Mouse (Mus musculus) fat pad, adult 2 months (tissue): ENCODE data around the gene Ip6k1.
A peak's percentile ranks its signal among the peaks of the same experiment; 100 is the strongest.

Experiments used
- DNase-seq: peaks from one replicate; pipeline ENCODE4 v3.0.0-alpha.2; 2011; ENCODE audit warnings: low read depth, low spot score; ENCODE audit errors: extremely low read depth

The Ip6k1 gene

GRCm38 (mm10) chr9:108023216-108023615, 20.9 kb downstream of the Ip6k1 start:
- no peak for DNase-seq

GRCm38 (mm10) chr9:108026584-108026983, 24.3 kb downstream of the Ip6k1 start:
- no peak for DNase-seq

GRCm38 (mm10) chr9:108027867-108028266, 25.6 kb downstream of the Ip6k1 start:
- DNase-seq, result no peak

DNA sequence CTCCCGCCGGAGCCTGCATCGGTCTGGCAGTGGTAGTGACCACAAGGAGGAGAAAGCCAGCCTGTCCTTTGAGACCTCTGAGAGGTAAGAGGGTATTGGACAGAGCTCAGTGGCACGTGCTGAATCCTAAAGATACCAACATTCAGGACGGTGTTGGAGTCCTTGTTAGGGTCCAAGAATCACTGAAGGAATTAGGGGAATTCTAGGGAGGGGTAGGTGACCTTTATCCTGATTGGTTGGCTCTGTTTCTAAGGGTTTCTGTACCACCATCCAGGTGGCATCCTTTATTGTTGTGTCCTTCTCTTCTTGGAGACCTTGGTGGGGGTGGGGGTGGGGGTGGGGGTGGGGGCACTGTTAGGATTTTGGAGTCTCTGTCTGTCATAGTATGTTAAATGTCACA, 29.8 kb downstream of the Ip6k1 start:
- no peak for DNase-seq

- no peak for DNase-seq
Observed at GRCm38 (mm10) chr9:108035331-108036156, 33.2 kb downstream of the Ip6k1 start.

GRCm38 (mm10) chr9:108044751-108045492, 42.6 kb downstream of the Ip6k1 start:
- no peak for DNase-seq

DNA sequence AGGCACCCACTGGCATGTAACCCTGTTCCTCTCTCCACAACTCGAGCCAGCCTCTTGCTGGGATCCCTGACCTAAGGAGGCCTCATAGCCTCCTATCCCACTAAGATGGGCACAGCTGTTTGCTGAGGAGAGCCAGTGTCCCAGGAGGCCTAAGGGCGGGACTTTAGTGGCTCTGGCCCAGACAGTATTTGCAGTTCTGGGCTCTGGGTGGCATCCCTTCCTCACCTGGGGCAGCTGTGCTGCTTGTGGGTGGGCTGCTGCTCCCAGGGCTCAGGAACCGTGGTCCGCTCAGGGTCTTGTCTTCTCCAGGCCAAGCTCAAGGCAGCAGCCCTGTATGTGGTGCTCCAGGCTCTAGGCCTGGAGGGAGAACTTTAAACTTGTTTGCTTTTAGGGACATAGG, 44.3 kb downstream of the Ip6k1 start:
- no peak for DNase-seq

DNA sequence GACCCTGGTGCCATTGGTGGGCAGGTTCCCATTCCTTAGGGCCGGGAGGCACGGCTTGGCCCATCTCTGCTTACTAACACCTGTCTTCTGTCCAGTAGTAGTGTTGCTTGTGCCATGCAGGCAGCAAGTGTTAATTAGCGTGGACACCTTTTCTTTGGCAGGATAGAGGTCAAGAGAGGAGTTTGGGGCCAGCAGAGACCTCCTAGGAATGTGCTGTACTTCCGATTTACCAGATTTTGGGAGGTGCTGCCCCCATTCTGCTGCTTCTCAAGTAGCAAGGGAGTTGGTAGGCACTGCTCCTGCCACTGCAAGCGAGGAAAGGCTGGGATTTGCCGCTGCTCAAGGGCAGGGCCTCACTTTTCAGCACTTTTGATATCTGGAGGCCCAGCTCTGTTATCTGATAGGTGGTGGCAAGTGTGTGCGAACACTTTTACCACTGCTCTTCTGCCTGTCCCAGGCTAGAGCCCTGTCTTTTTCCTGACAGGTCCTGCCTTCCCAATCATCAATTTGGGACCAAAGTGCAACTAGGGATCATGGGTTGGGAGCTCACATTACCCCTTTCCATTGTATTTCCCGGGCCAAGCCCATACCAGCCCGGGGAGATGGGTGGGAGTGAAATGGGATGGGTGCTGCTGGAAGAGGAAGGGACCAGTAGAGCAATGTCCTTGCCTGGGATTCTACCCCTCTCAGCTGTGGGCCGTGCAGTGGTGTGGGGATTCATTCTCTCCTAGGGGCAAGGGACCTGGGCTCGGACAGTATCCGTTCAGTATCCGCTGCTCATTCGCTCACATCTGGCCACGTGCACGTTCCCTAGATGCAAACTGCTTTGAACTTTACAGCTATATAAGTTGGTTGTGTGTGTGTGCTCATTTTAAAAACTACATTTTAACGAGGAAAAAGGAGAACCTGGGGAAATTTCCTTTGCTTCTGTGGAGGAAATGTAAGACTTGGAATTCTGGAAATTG, 45.6 kb downstream of the Ip6k1 start:
- no peak for DNase-seq

DNA sequence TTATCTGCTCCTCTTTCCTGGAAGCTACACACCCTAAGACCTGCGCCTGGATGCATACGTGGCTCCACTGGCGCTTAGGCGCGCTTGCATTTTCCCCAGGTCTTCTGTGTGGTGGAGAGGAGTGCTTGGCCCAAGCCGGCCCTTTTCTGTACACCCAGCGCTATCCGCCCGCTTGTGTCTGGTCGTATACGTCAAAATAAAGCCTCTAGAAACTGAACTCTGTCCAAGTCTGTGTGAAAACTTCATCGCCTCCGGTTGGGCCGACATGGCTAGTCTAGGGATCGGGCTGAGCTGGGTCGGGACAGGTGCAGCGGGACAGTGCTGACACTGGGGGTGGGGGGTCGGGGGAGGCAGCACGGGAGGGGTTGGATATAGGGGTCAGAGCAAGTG, 46.3 kb downstream of the Ip6k1 start:
- no peak for DNase-seq

DNA sequence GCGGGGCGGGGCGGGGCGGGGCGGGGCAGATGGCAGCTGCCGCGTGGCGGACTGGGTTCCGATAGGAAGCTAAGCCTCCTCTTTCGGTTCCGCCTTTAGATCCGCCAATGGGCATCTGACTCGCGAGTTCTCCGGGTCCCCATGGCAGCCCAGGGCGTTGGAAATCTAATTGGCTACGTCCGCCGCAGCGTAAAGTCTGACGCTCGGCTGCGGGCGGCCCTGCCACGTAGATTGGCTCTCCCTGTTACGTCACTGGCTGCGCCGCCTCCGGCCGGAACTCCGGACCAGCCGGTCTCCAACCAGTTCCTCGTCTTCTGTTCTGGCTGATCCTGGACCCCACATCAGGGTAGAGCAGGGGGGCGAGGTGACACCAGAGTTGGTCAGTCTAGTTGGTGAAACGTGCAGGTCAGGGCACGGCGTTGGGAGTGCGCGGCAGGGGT, 46.7 kb downstream of the Ip6k1 start, which contains the start of gene Gmppb:
TSS of gene Gmppb (plus strand) at position 227 of the 440 bp plus-strand sequence.
- peak; percentile 82 for DNase-seq

DNA sequence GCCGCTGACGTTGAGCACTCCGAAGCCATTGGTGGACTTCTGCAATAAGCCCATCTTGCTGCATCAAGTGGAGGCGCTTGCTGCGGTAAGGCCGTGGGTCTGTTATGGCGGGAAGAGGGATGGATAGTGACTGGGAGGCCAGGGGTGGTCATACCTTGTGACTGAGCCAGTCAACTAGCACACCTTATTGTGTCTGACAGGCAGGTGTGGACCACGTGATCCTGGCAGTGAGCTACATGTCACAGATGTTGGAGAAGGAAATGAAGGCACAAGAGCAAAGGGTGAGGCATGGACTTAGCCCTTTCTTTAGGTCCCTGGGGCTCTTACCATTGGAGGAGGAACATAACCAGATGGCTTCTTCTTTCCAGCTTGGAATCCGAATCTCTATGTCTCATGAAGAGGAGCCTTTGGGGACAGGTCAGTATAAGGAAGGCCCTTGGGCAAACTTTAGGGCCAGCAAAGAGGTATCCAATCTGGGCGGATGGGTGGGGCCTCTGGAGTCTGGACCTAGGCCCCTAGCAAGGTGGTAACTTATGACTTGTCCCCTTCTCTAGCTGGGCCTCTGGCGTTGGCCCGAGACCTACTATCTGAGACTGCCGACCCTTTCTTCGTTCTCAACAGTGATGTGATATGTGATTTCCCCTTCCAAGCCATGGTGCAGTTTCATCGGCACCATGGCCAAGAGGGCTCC, 47.4 kb downstream of the Ip6k1 start:
- no peak for DNase-seq

GRCm38 (mm10) chr9:108051184-108051930, 49.1 kb downstream of the Ip6k1 start:
- DNase-seq, result no peak

- DNase-seq, result no peak
Observed at GRCm38 (mm10) chr9:108051931-108052220, 49.6 kb downstream of the Ip6k1 start.

DNA sequence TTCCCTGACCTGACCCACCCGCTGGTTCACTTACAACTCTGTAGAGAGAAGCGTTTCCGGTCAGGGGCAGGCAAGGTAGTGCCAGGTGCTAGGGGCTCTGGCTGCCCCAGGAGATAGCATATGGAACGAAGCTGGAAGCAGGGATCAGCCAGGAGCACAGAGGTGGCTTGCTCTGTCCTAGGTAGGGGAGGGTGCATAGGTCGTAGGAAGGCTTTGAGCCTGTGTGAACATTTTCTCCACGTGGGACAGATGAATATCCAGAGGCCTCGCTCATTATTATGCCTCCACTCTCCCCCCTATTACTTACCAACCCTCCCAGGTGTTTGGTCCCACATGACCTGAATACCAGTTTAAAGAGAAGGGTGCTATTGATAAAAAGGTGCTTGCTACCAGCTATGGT, 50.1 kb downstream of the Ip6k1 start:
- no peak for DNase-seq

DNA sequence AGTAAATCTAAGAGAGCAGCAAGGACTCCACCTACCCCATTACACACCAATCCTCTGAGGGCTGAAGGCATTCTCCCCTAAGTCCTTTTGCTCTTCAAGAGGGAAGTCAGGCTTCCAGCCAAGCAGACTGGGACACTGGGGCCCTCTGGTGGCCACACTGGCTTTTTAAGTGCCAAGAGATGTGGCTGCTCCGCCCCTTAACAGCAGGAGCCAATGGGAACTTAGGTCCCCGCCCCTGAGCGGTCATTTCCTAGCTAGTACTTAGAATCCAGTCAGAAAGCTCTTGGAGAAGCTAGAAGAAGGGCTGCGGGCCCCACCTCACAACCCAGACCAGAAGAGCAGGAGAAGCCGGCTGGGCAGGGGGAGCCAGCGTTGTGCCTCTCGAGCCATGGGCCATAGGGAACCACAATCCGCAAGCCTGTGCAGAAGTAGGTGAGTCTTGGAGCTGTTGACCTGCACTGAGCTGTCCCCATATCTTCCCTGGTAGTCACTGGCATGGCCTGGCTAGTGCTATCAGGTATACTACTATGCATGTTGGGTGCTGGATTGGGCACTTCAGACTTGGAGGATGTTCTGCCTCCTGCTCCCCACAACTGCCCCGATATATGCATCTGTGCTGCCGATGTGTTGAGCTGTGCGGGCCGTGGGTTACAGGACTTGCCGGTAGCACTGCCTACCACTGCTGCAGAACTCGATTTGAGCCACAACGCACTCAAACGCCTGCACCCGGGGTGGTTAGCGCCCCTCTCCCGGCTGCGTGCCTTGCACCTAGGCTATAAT, 50.8 kb downstream of the Ip6k1 start, which contains the start of gene Amigo3:
TSS of gene Amigo3 (plus strand) at position 275 of the 780 bp plus-strand sequence.
- peak; percentile 59 for DNase-seq

- DNase-seq, result no peak
Observed at GRCm38 (mm10) chr9:108053665-108054225, 51.4 kb downstream of the Ip6k1 start.

DNA sequence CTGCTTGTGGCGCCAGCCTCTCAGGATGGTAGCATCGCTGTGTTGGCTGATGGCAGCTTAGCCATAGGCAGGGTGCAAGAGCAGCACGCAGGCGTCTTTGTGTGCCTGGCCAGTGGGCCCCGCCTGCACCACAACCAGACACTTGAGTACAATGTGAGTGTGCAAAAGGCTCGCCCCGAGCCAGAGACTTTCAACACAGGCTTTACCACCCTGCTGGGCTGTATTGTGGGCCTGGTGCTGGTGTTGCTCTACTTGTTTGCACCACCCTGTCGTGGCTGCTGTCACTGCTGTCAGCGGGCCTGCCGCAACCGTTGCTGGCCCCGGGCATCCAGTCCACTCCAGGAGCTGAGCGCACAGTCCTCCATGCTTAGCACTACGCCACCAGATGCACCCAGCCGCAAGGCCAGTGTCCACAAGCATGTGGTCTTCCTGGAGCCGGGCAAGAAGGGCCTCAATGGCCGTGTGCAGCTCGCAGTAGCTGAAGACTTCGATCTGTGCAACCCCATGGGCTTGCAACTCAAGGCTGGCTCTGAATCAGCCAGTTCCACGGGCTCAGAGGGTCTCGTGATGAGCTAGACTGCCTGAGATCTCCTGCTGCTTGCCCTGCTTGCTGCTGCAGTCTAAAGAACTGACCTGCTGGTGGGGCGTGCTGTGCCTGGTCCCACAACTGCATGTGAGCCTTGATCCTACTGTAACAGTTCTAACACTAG, 52.2 kb downstream of the Ip6k1 start:
- no peak for DNase-seq

DNA sequence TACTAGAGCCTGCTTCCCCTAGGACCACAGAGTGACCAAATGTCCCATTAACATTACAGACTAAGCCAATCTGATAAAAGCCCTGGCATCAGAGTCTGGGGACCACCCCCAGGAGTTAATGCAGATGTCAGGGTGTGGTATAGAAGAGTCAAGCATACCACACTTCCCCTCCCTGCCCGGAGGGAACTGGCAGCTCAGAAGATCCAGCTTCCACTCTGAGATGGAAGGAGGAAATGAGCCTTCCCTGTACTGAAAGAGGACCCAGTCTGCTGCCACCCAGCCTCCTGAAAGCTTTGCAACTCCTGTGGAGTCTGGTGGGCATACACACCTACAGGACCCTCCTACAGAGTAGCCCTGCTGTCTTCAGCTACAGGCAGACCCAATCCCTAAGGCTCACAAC, 52.8 kb downstream of the Ip6k1 start:
- no peak for DNase-seq
